Mouse (Mus musculus): Measurements from ENCODE around the gene Alpi. TPM values are rescaled to one million over a fixed set of nuclear protein-coding genes. Genes with fewer than 3 reads are reported as not detected.

The Alpi gene
- polyA plus RNA-seq, 1 experiment = not detected

DNA sequence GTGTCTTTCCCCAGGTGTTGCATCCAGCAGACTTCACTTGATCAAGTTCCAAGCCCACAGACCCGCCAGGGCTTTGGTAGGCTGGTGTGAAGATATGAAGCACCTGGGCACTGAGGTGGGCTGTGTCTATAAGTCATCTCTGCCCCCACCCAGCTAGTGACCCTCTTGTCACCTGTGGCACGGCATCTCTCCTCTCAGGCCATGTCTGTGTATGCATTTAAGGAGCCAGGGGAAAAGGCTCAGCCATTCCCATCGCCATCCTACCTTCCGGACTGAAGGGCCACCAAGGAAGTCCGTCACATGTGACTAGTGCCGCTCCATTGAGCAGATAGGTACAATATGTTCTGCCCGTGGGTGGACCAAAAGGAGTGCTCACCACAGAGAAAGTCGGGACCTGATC lies 5.8 kb downstream of the Alpi start:
- Histone ChIP-seq H3K4me1 (ENCODE audit: control insufficient read depth, insufficient read depth, insufficient read length, low read length) (no peaks in the 10 kb centered on the region), H3K4me3 (ENCODE audit: insufficient read depth, low read depth, low read length) (no peak overlapping the region), H3K27ac (replicated peaks; ENCODE audit: low read depth, low read length) (no peak overlapping the region)

DNA sequence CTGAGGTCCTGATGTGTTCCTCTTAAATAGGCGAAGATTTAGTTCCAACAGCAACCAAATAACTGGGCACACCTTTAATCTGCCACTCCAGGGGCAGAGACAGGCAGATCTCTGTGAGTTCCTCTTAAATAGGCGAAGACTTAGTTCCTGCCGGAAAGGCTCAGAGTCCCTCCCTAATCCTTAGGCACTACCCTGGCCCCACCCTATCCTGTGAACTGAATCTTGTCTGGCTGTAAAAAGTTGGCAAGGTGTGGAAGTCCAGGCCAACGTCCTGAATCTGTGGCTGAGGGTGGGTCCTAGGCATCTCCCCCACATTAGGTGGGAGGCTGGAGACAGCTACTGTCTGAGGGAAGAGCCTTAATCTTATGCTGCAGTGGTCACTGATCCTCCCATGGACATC lies 11.6 kb downstream of the Alpi start, which contains the start of gene Alppl2:
Alppl2 (minus strand) TSS at position 101 of the 400 bp plus-strand sequence.
- no peaks in the 10 kb centered on the region for H3K4me1 ChIP-seq (ENCODE audit: control insufficient read depth, insufficient read depth, insufficient read length, low read length)
- H3K27ac ChIP-seq (replicated peaks; ENCODE audit: low read depth, low read length) = no peak within 1 kb of the TSS
- no peak within 1 kb of the TSS for H3K4me3 ChIP-seq (ENCODE audit: insufficient read depth, low read depth, low read length)

DNA sequence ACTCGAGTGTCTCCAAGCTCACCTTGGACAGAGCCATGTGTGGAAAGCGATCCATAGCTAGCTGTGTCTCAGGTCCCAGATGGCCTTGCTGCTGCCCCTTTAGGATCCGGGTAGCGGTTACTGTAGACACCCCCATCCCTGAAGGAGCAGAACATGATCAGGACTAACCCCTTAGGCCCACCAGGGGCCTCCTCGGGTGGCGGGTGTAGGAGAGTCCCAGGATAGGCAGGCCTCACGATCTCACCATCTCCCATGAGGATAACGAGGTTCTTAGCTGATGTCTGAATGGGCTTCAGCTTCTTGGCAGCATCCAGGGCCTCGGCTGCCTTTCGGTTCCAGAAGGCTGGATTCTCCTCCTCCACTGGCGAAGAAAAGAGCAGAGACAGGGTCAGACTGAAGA lies 12.2 kb downstream of the Alpi start:
- Histone ChIP-seq H3K4me1 (ENCODE audit: control insufficient read depth, insufficient read depth, insufficient read length, low read length) (no peaks in the 10 kb centered on the region), H3K27ac (replicated peaks; ENCODE audit: low read depth, low read length) (no peak overlapping the region), H3K4me3 (ENCODE audit: insufficient read depth, low read depth, low read length) (no peak overlapping the region)

DNA sequence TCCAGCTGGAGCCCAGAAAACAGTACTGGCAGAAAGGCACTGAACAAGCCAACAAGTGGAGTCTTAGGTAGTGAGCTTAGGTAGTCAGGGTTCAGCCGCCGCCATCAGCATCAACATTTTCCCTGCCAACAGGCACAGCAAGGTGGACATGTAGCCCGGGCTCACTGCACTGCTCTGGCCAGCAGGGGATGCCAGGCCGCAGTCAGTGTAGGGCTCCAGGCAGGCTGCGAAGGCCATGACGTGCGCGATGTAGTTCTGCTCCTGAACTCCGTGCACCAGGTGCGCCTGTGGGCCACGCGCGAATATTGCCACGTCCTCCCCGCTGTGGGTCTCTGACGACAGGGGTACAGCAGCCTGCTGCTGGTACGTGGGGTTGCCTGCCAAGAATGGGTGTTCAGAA lies 14.4 kb downstream of the Alpi start:
- H3K4me3 ChIP-seq (ENCODE audit: insufficient read depth, low read depth, low read length) = no peak overlapping the region
- no peak overlapping the region for H3K27ac ChIP-seq (replicated peaks; ENCODE audit: low read depth, low read length)
- no peaks in the 10 kb centered on the region for H3K4me1 ChIP-seq (ENCODE audit: control insufficient read depth, insufficient read depth, insufficient read length, low read length)

DNA sequence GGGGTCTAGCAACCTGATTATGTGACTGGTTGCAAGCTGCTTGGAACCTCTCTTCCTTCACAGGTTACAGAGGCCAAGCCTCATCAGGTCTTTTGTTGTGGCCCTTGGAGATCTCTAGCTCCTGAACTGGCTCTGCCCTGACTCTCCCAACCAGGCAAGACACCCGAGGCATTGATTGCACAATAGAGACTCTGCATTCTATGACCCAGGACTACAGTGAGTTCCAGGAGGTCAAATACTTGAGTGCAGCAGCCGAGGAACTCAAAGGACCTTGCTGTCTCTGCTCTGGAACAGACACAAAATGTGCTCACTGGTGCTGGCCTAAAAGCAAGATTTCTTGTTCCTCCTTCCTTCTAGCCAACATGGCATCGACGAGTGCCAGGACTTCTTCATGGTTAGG lies 15.2 kb downstream of the Alpi start:
- H3K4me1 ChIP-seq (ENCODE audit: control insufficient read depth, insufficient read depth, insufficient read length, low read length) = no peaks in the 10 kb centered on the region
- H3K4me3 ChIP-seq (ENCODE audit: insufficient read depth, low read depth, low read length) = no peak overlapping the region
- no peak overlapping the region for H3K27ac ChIP-seq (replicated peaks; ENCODE audit: low read depth, low read length)

DNA sequence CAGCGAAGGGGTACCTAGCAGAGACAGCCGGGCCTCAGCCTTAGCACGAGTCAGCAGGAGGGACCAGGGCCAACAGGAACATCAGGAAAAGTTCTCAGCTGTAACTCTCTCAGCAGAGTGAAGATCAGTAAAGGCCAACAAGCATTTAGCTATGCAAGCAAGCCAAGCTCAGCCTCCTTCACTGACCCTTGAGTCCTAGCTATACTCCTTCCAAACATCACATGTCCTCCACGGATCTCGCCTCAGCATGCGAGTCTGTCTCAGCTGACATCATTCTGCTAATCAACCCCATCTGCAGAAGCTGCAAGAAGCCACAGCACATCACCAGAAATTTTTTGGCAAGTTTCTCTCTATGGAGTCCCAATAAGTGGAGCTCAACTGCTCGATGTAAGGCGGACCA lies 27.6 kb downstream of the Alpi start:
- H3K27ac ChIP-seq (replicated peaks; ENCODE audit: low read depth, low read length) = no peak overlapping the region
- no peak overlapping the region for H3K4me3 ChIP-seq (ENCODE audit: insufficient read depth, low read depth, low read length)
- H3K4me1 ChIP-seq (ENCODE audit: control insufficient read depth, insufficient read depth, insufficient read length, low read length) = peaks cover 8% of the 10 kb centered on the region; the same call in 1 of the 2 replicates

DNA sequence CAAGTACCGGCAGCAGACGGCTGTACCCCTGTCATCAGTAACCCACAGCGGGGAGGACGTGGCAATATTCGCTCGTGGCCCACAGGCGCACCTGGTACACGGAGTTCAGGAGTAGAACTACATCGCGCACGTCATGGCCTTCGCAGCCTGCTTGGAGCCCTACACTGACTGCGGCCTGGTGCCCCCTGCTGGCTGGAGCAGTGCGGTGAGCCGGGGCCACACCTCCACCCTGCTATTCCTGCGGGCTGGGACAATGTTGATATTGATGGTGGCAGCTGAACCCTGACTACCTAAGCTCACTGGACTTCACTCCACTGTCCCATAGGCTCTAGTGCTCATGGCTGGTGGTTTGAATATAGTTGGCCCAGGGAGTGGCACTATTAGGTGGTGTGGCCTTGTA lies 30.7 kb downstream of the Alpi start:
- H3K27ac ChIP-seq (replicated peaks; ENCODE audit: low read depth, low read length) = no peak overlapping the region
- H3K4me1 ChIP-seq (ENCODE audit: control insufficient read depth, insufficient read depth, insufficient read length, low read length) = peaks cover 8% of the 10 kb centered on the region; the same call in 1 of the 2 replicates
- no peak overlapping the region for H3K4me3 ChIP-seq (ENCODE audit: insufficient read depth, low read depth, low read length)

DNA sequence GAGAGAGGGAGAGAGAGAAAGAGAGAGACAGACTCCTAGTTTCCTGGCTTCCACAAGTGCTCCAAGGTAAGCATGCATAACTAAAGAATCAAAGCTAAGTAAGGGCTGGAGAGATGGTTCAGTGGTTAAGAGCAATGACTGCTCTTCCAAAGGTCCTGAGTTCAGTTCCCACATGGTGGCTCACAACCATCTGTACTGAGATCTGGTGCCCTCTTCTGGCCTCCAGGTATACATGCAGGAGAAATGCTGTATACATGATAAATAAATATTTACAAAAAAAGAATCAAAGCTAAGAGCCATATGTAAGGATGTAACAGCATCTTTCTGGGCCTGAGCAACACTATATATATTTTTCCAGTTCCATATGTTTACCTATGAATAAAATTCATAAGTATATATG lies 40.5 kb downstream of the Alpi start:
- Histone ChIP-seq H3K4me1 (ENCODE audit: control insufficient read depth, insufficient read depth, insufficient read length, low read length) (no peaks in the 10 kb centered on the region), H3K4me3 (ENCODE audit: insufficient read depth, low read depth, low read length) (no peak overlapping the region), H3K27ac (replicated peaks; ENCODE audit: low read depth, low read length) (no peak overlapping the region)

DNA sequence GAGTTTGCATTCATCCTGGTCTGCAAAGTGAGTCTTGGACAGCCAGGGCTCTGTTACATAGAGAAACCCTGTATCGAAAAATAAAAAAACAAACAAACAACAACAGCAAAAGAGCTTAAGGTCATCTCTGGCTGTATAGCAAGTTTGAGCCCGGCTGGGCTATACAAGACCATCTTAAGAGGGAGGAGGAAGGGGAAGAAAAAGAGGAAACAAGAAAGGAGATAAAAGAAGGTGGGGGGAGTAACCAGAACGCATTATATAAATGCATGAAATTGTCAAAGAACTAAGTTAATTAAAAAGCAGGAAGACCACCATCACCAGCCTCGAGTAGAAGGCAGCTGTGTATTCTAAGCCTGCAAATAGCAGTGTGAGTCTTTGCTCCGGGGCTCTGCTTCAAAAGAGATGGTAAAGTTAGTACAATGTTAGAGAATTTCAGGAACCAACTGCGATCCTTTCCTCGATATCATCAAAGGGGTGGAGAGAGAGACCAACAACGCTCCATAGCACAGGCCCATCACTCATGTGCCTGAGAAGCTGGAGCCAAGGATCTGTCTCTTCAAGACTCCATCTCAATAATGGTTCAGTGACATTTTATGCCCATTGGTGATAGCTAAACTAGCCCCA lies 42.3 kb downstream of the Alpi start:
- Histone ChIP-seq H3K4me1 (ENCODE audit: control insufficient read depth, insufficient read depth, insufficient read length, low read length) (no peaks in the 10 kb centered on the region), H3K27ac (replicated peaks; ENCODE audit: low read depth, low read length) (no peak overlapping the region), H3K4me3 (ENCODE audit: insufficient read depth, low read depth, low read length) (no peak overlapping the region)

DNA sequence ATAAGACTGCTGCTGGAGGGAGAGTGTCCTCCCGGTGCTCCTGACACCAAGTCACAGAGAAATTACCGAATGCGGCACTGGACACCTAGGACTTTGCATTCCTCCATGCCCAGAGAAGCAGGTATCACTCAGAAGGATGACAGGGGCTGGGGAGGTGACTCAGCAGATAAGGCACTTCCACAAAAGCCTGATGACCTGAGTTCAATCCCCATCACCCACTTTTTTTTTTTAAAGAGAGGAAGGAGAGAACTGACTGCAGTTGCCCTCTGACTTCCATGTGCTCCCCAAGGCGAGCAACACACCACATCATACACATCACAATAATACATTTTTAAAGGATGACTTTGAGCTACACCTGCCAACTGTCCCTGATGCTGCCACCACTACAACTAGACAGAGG lies 44.3 kb downstream of the Alpi start:
- H3K4me3 ChIP-seq (ENCODE audit: insufficient read depth, low read depth, low read length) = no peak overlapping the region

DNA sequence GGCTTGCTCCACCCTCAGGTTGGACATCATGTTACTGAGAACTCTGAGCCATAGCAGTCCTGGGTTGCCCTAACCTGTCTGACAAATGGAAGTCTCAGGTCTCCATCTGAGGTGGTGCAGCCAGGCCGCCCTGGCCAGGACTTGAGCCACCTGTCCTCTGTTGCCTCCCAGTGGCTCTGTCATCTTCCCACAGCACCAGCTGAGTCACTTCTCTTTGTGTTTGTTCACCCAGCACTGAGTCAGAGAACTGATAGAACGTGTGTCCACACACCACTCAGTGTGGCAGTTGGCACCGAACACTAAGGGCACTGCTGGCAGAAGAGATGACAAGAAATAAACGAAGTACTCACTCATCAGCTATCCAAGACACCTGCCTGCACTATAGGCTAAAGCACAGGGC lies 50.0 kb downstream of the Alpi start:
- Histone ChIP-seq H3K27ac (replicated peaks; ENCODE audit: low read depth, low read length) (no peak overlapping the region), H3K4me1 (ENCODE audit: control insufficient read depth, insufficient read depth, insufficient read length, low read length) (no peaks in the 10 kb centered on the region), H3K4me3 (ENCODE audit: insufficient read depth, low read depth, low read length) (no peak overlapping the region)

More for the DNA sequence above, 44.3 kb downstream of the Alpi start:
- H3K4me1 ChIP-seq (ENCODE audit: control insufficient read depth, insufficient read depth, insufficient read length, low read length) = no peaks in the 10 kb centered on the region
- H3K27ac ChIP-seq (replicated peaks; ENCODE audit: low read depth, low read length) = no peak overlapping the region

DNA sequence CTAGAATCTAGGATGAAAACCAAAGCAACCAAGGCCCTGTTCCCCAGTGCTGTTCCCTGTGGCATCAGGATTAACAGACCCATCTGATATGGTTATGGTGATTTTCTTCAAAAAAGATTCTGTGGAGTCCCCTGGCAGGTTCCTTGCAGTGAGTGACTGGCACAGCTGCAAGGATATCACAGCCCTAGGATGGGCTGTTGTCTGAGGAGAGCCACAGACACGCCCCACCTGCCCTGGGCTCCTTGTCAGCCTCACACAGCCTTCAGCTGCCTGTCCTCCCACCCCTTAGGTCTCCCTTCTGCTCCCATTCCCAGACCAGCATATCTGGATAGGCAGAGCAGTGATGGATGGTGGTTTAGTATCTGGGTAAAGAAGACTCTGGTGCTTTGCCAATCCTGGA lies 50.7 kb downstream of the Alpi start:
- H3K4me3 ChIP-seq (ENCODE audit: insufficient read depth, low read depth, low read length) = no peak overlapping the region
- no peaks in the 10 kb centered on the region for H3K4me1 ChIP-seq (ENCODE audit: control insufficient read depth, insufficient read depth, insufficient read length, low read length)
- H3K27ac ChIP-seq (replicated peaks; ENCODE audit: low read depth, low read length) = no peak overlapping the region

DNA sequence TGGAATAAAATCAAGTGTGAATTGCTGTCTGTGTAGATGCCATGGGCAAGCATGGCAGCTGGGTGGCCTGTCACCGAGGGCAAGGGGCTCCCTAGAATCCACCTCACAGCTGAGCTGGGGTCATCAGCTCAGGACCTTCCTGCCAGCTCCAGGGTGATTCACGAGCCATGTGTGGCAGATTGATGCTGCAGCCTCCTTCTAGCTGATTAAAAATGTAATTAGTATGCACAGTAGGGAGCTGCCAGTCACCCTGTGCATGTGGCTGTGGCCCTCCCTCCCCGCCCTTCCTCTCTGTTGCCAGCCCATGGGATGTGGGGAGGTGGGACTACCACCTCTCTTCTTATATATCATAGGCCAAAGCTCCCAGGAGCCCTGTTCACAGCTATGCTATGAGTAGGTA lies 51.3 kb downstream of the Alpi start:
- no peak overlapping the region for H3K27ac ChIP-seq (replicated peaks; ENCODE audit: low read depth, low read length)
- no peak overlapping the region for H3K4me3 ChIP-seq (ENCODE audit: insufficient read depth, low read depth, low read length)
- H3K4me1 ChIP-seq (ENCODE audit: control insufficient read depth, insufficient read depth, insufficient read length, low read length) = no peaks in the 10 kb centered on the region

Other genes with a start within 250 kb of the Alpi start
- gene Alppl2, start 11.7 kb downstream of the Alpi start, polyA plus RNA-seq (2012; ENCODE audit: insufficient read depth, insufficient read length, missing spikeins) = not detected in 2 replicates
- not detected in 2 replicates for gene Akp3, start 23.4 kb upstream of the Alpi start, polyA plus RNA-seq (2012; ENCODE audit: insufficient read depth, insufficient read length, missing spikeins)
- gene Ecel1, start 54.9 kb upstream of the Alpi start, polyA plus RNA-seq (2012; ENCODE audit: insufficient read depth, insufficient read length, missing spikeins) = not detected in 2 replicates
- gene Prss56, start 81.7 kb upstream of the Alpi start, polyA plus RNA-seq (2012; ENCODE audit: insufficient read depth, insufficient read length, missing spikeins) = not detected in 2 replicates
- not detected in 2 replicates for gene Chrnd, start 89.0 kb upstream of the Alpi start, polyA plus RNA-seq (2012; ENCODE audit: insufficient read depth, insufficient read length, missing spikeins)
- gene Chrng, start 103.1 kb upstream of the Alpi start, polyA plus RNA-seq (2012; ENCODE audit: insufficient read depth, insufficient read length, missing spikeins) = not detected in 2 replicates
- 77.7 and 83.0 TPM in 2 replicates for gene Eif4e2, start 112.3 kb upstream of the Alpi start, polyA plus RNA-seq (2012; ENCODE audit: insufficient read depth, insufficient read length, missing spikeins)
- 3.3 and 10.2 TPM in 2 replicates for gene Efhd1, start 162.8 kb upstream of the Alpi start, polyA plus RNA-seq (2012; ENCODE audit: insufficient read depth, insufficient read length, missing spikeins)
- 25.6 and 32.1 TPM in 2 replicates for gene Gigyf2, start 225.4 kb upstream of the Alpi start, polyA plus RNA-seq (2012; ENCODE audit: insufficient read depth, insufficient read length, missing spikeins)